Mouse (Mus musculus): ENCODE results near the gene Lipc.

DNA sequence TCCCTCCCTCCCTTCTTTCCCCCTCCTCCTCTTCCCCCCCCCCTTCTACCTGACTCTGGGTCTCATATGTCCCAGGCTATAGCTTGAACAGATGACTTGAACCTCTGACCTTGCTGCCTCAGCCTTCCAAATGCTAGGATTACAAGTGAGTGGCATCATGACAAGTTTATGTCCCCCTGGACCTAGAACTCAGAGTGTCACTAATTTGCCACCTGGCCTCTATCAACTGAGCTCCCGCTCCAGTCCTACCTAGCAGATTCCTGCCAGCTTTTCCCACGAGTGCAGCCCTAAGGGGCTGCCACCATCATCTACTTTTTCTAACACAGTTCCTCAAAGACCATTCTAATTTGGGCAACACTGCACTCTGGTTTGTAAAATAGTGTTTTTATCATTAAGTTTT lies 13.2 kb downstream of the Lipc start:
- no peak for TF ChIP-seq POLR2A (IDR thresholded peaks at IDR 0.05; ENCODE audit: insufficient read depth, low read depth, low read length)
- TF ChIP-seq CTCF (IDR thresholded peaks at IDR 0.05): no peak
